In genomic region chr11:103218517-103218901, GRCm38 (mm10) we compare ENCODE assay signal across 9 mouse cellular contexts. TPM values are rescaled to one million over a fixed set of nuclear protein-coding genes. Genes with fewer than 3 reads are reported as not detected.
A peak's percentile ranks its signal among the peaks of the same experiment; 100 is the strongest.
DNase-seq lines count a peak whose midpoint lies in the region; ATAC-seq lines count a peak whose summit lies in the region.
"Had no signal": no experiment of that assay in that cellular context is flagged by ENCODE, and none has a peak within 500 bp of the region (broad histone marks: within the 10 kb centered on the region; RNA-seq: fewer than 3 reads in every experiment).

No protein-coding gene starts in this region.

- 28% methylated on average over 6 of the region's 6 CpGs for WGBS in liver, embryonic 11.5 days
- 30% methylated on average over 6 of the region's 6 CpGs for WGBS in stomach, embryonic 16.5 days

- intact Hi-C loops in left cerebral cortex, postnatal 4 days (cut with DNase I) = no loop called here

- H3K9ac ChIP-seq in liver, embryonic 11.5 days (ENCODE audit: low read depth, low read length) = peak overlapping the region; percentile 62
- H3K9ac ChIP-seq in stomach, embryonic 16.5 days (ENCODE audit: low read length) = peak overlapping the region; percentile 68

- peaks cover 65% of the 10 kb centered on the region for H3K27me3 ChIP-seq in megakaryocyte, embryonic 14.5 days (replicated peaks)
- H3K27me3 ChIP-seq in liver, embryonic 11.5 days (replicated peaks; ENCODE audit: control insufficient read depth, insufficient read depth, low read length) = peaks cover 2% of the 10 kb centered on the region; the same call in 1 of the 2 replicates
- H3K27me3 ChIP-seq in stomach, embryonic 16.5 days (ENCODE audit: control insufficient read depth, insufficient read depth, low read length) = no peaks in the 10 kb centered on the region

- H3K36me3 ChIP-seq in megakaryocyte, embryonic 14.5 days (replicated peaks; ENCODE audit: low read length) = peaks cover 23% of the 10 kb centered on the region
- H3K36me3 ChIP-seq in liver, embryonic 11.5 days (ENCODE audit: control insufficient read depth, insufficient read depth, low read length) = no peaks in the 10 kb centered on the region
- no peaks in the 10 kb centered on the region for H3K36me3 ChIP-seq in stomach, embryonic 16.5 days (ENCODE audit: control insufficient read depth, insufficient read depth, low read length)

- H3K4me2 ChIP-seq in liver, embryonic 11.5 days = peak overlapping the region; percentile 94
- peak overlapping the region; percentile 92 for H3K4me2 ChIP-seq in stomach, embryonic 16.5 days (ENCODE audit: low read depth, low read length)

- no peak for DNase-seq in cerebellum, postnatal 25 days
- DNase-seq in liver, embryonic 11.5 days (ENCODE audit: low spot score) = no peak
- DNase-seq in right cerebral cortex, postnatal 25 days = no peak
- DNase-seq in left cerebral cortex, postnatal 4 days = no peak

- H3K4me3 ChIP-seq in megakaryocyte, embryonic 14.5 days (replicated peaks) = peak overlapping the region; percentile 90
- H3K4me3 ChIP-seq in liver, embryonic 11.5 days (ENCODE audit: low read depth, low read length) = peak overlapping the region; percentile 55
- peak overlapping the region; percentile 53 for H3K4me3 ChIP-seq in stomach, embryonic 16.5 days (replicated peaks; ENCODE audit: low read length)

- H3K27ac ChIP-seq in liver, embryonic 11.5 days (ENCODE audit: low read depth, low read length) = no peak overlapping the region
- H3K27ac ChIP-seq in stomach, embryonic 16.5 days (ENCODE audit: low read length) = no peak overlapping the region

- H3K4me1 ChIP-seq in megakaryocyte, embryonic 14.5 days = peaks cover 28% of the 10 kb centered on the region
- no peaks in the 10 kb centered on the region; the same call in 1 of the 2 replicates for H3K4me1 ChIP-seq in liver, embryonic 11.5 days (replicated peaks; ENCODE audit: control insufficient read depth, insufficient read depth, low read length)
- H3K4me1 ChIP-seq in stomach, embryonic 16.5 days (ENCODE audit: control insufficient read depth, insufficient read depth, low read length) = peaks cover 6% of the 10 kb centered on the region; the same call in 1 of the 2 replicates

- H3K9me3 ChIP-seq in megakaryocyte, embryonic 14.5 days = peaks cover 5% of the 10 kb centered on the region
- no peaks in the 10 kb centered on the region for H3K9me3 ChIP-seq in liver, embryonic 11.5 days (ENCODE audit: control insufficient read depth, low read length)
- no peaks in the 10 kb centered on the region for H3K9me3 ChIP-seq in stomach, embryonic 16.5 days (replicated peaks; ENCODE audit: control insufficient read depth, low read length)

- peak; percentile 33; the same call in 1 of the 2 replicates for ATAC-seq in cerebellum, adult (ENCODE audit: insufficient number of reproducible peaks, low FRiP score, low TSS enrichment)
- no peak for ATAC-seq in megakaryocyte, adult 5-6 weeks (ENCODE audit: poor library complexity, severe bottlenecking)
- ATAC-seq in liver, embryonic 11.5 days (replicated peaks; ENCODE audit: low FRiP score) = no peak; the same call in 1 of the 2 replicates
- peak; percentile 11; the same call in 1 of the 2 replicates for ATAC-seq in stomach, embryonic 16.5 days (ENCODE audit: insufficient read depth, low FRiP score)

RNA-seq across cellular contexts. Expression of gene Spata32, which starts 0.3 kb away (rescaled TPM):
- not detected in 2 replicates for polyA plus RNA-seq in megakaryocyte, embryonic 14.5 days (2012; ENCODE audit: insufficient read depth, low replicate concordance)
- total RNA-seq in megakaryocyte, adult 5-6 weeks (2015) = not detected in 2 replicates
- total RNA-seq in megakaryocyte, adult 5-6 weeks (2017) = not detected in 2 replicates
- not detected in 2 replicates for polyA plus RNA-seq in liver, embryonic 11.5 days (2014; fragmentation: Nextera tagmentation; extraction: Ambion mirVana)
- not detected in 2 replicates for polyA plus RNA-seq in stomach, embryonic 16.5 days (2015; fragmentation: Nextera tagmentation; extraction: Ambion mirVana)
- total RNA-seq in left cerebral cortex, postnatal 4 days (2021) = 1 to 10 TPM; 1.4 to 2.0 TPM
- total RNA-seq: hematopoietic stem cell, adult 5-6 weeks had no signal

RNA-seq across cellular contexts. Expression of gene 1700023F06Rik, which starts 10.2 kb away (rescaled TPM):
- polyA plus RNA-seq in megakaryocyte, embryonic 14.5 days (2012; ENCODE audit: insufficient read depth, low replicate concordance) = not detected in 2 replicates
- not detected in 2 replicates for total RNA-seq in megakaryocyte, adult 5-6 weeks (2015)
- not detected in 2 replicates for total RNA-seq in megakaryocyte, adult 5-6 weeks (2017)
- 0.15 TPM in 1 of 2 replicates, not detected in the other for polyA plus RNA-seq in liver, embryonic 11.5 days (2014; fragmentation: Nextera tagmentation; extraction: Ambion mirVana)
- 0.67 and 0.83 TPM in 2 replicates for polyA plus RNA-seq in stomach, embryonic 16.5 days (2015; fragmentation: Nextera tagmentation; extraction: Ambion mirVana)
- 1 to 10 TPM; 1.5 to 2.0 TPM for total RNA-seq in left cerebral cortex, postnatal 4 days (2021)
- total RNA-seq: hematopoietic stem cell, adult 5-6 weeks had no signal

RNA-seq across cellular contexts. Expression of gene Fmnl1, which starts 47.6 kb away (rescaled TPM):
- 25.5 and 36.6 TPM in 2 replicates for polyA plus RNA-seq in megakaryocyte, embryonic 14.5 days (2012; ENCODE audit: insufficient read depth, low replicate concordance)
- 387 and 407 TPM in 2 replicates for total RNA-seq in megakaryocyte, adult 5-6 weeks (2015)
- total RNA-seq in megakaryocyte, adult 5-6 weeks (2017) = 126 and 152 TPM in 2 replicates
- polyA plus RNA-seq in liver, embryonic 11.5 days (2014; fragmentation: Nextera tagmentation; extraction: Ambion mirVana) = 6.3 and 6.9 TPM in 2 replicates
- polyA plus RNA-seq in stomach, embryonic 16.5 days (2015; fragmentation: Nextera tagmentation; extraction: Ambion mirVana) = 3.5 and 4.4 TPM in 2 replicates
- 10 to 100 TPM; 34.8 to 39.1 TPM for total RNA-seq in left cerebral cortex, postnatal 4 days (2021)

RNA-seq across cellular contexts. Expression of gene Map3k14, which starts 48.8 kb away (rescaled TPM):
- polyA plus RNA-seq in megakaryocyte, embryonic 14.5 days (2012; ENCODE audit: insufficient read depth, low replicate concordance) = 1.0 and 2.3 TPM in 2 replicates
- total RNA-seq in megakaryocyte, adult 5-6 weeks (2015) = 14.5 and 16.6 TPM in 2 replicates
- total RNA-seq in megakaryocyte, adult 5-6 weeks (2017) = 15.4 and 15.7 TPM in 2 replicates
- polyA plus RNA-seq in liver, embryonic 11.5 days (2014; fragmentation: Nextera tagmentation; extraction: Ambion mirVana) = 1.1 and 1.6 TPM in 2 replicates
- polyA plus RNA-seq in stomach, embryonic 16.5 days (2015; fragmentation: Nextera tagmentation; extraction: Ambion mirVana) = 4.2 and 4.9 TPM in 2 replicates
- total RNA-seq in left cerebral cortex, postnatal 4 days (2021) = 1 to 10 TPM; 3.7 to 4.3 TPM

Comparison
In these comparisons a context has a peak if more than half of its experiments do, and no peak if none do; other contexts are left out.
1. ATAC-seq: peak in cerebellum, adult (single experiment) and stomach, embryonic 16.5 days (single experiment); none in megakaryocyte, adult 5-6 weeks (single experiment) and liver, embryonic 11.5 days (single experiment).
2. Peak in every context shown above with its lines, with median percentiles within 50 percentile points of each other: H3K4me3 ChIP-seq.